Mouse (Mus musculus) C2C12 (cell line): ENCODE results near the gene Mum1.

Experiments used
- CTCF ChIP-seq: IDR thresholded peaks from one replicate; pipeline ENCODE4 v1.5.1; 2011; ENCODE audit not compliant: control insufficient read depth, insufficient read depth, insufficient read length
- MAX ChIP-seq: IDR thresholded peaks from one replicate; pipeline ENCODE4 v1.6.1; 2011; ENCODE audit warnings: mild to moderate bottlenecking, control low read depth

DNA sequence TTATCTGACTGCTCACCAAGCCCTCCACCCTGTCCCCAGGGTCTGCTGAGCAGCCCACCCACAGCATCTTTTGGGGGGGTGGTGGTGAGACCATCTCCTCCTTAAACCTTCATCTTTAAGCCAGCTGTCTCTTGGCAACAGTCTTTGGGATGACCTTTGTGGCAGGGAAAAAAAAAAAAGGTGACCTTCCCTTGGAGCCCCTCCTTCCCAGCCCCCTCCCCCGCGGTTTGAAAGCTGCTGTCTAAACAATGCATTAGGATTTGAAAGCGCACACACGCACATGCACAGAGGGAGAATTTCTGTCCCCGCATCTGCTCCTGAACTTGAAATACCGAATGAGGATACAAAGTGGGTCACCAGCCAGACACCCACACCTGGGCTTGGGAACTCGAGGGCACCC is 22.2 kb upstream of the Mum1 start:
- no peak for TF ChIP-seq MAX
- TF ChIP-seq CTCF: no peak
